Mouse (Mus musculus) stomach, postnatal 0 days (tissue): ENCODE data around the gene Lipc.

Source experiments
- CTCF ChIP-seq: IDR thresholded peaks from 2 replicates; pipeline ENCODE4 v1.5.1; 2016; ENCODE audit warnings: antibody characterized with exemption, low read depth, mild to moderate bottlenecking, moderate library complexity
- EP300 ChIP-seq: optimal IDR thresholded peaks from 2 replicates; pipeline ENCODE3; 2016; ENCODE audit warnings: antibody characterized with exemption

GRCm38 (mm10) chr9:70875490-70875889, 76.5 kb downstream of the Lipc start:
- no peak for TF ChIP-seq CTCF
- no peak for TF ChIP-seq EP300
